Mouse (Mus musculus): ENCODE data around the gene Ppp4r1.

GRCm38 (mm10) chr17:65800451-65800850 is 18.1 kb downstream of the Ppp4r1 start:
- no peak for TF ChIP-seq EP300 (IDR thresholded peaks at IDR 0.05; ENCODE audit: low read depth)
- no peak for TF ChIP-seq CTCF (IDR thresholded peaks at IDR 0.05; ENCODE audit: low read depth)
